Mouse (Mus musculus) G1E (cell line): Measurements from ENCODE around the gene Tipin.

Experiments
- CTCF ChIP-seq: IDR thresholded peaks from 2 replicates; pipeline ENCODE4 v1.5.1; 2012; ENCODE audit warnings: low read depth, low read length, inconsistent platforms, mixed read lengths
- GATA1 ChIP-seq: IDR thresholded peaks from 2 replicates; pipeline ENCODE4 v1.6.1; 2012; ENCODE audit warnings: borderline replicate concordance, low read length, inconsistent platforms, mixed read lengths
- POLR2AphosphoS5 ChIP-seq: IDR thresholded peaks from 2 replicates; pipeline ENCODE4 v1.6.1; 2012; ENCODE audit warnings: low read depth, low read length, inconsistent platforms; ENCODE audit not compliant: insufficient replicate concordance

DNA sequence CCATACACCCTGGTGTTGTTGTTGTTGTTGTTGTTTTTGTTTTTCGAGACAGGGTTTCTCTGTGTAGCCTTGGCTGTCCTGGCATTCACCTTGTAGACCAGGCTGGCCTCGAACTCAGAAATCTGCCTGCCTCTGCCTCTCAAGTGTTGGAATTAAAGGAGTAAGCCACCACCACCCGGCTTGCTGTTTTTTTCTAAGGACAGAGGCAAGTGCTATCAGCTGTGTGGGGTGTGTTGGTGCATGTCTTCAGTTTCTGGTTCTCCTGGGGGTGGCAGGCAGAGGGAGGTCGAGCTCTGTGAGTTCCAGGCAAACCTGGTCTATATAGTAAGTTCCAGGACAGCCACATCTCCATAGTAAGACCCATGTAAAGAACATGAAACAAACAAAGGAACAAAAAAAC is 7.1 kb upstream of the Tipin start:
- TF ChIP-seq CTCF (no peak), POLR2AphosphoS5 (no peak), GATA1 (no peak)
